Mouse (Mus musculus): ENCODE measurements around the gene Rufy4. TPM values are rescaled to one million over a fixed set of nuclear protein-coding genes. Genes with fewer than 3 reads are reported as not detected.

Gene Rufy4
- 1.4 and 2.0 TPM in 2 replicates for total RNA-seq (2014; fragmentation: Nextera tagmentation)
- 0.30 TPM in 1 of 2 replicates, not detected in the other for total RNA-seq (2017)

- ATAC-seq (replicated peaks; ENCODE audit: poor library complexity, severe bottlenecking): peak; percentile 86
These were observed at the start of gene Rufy4 for GRCm38 (mm10) chr1:74124991-74125552. Gene Rufy4 (plus strand): TSS chr1:74125541.

- no peak for ATAC-seq (replicated peaks; ENCODE audit: poor library complexity, severe bottlenecking)
These were observed 49.1 kb upstream of the Rufy4 start for GRCm38 (mm10) chr1:74076230-74076629.

- ATAC-seq (replicated peaks; ENCODE audit: poor library complexity, severe bottlenecking): peak; percentile 77
These were observed 48.0 kb upstream of the Rufy4 start for GRCm38 (mm10) chr1:74077353-74077752.

GRCm38 (mm10) chr1:74081573-74081989 lies 43.8 kb upstream of the Rufy4 start:
- no peak for ATAC-seq (replicated peaks; ENCODE audit: poor library complexity, severe bottlenecking)

GRCm38 (mm10) chr1:74082841-74083463 lies 42.4 kb upstream of the Rufy4 start:
- peak; percentile 71 for ATAC-seq (replicated peaks; ENCODE audit: poor library complexity, severe bottlenecking)

- ATAC-seq (replicated peaks; ENCODE audit: poor library complexity, severe bottlenecking): no peak
These were observed 41.2 kb upstream of the Rufy4 start for GRCm38 (mm10) chr1:74084065-74084705.

GRCm38 (mm10) chr1:74084752-74085151 lies 40.6 kb upstream of the Rufy4 start:
- no peak for ATAC-seq (replicated peaks; ENCODE audit: poor library complexity, severe bottlenecking)

GRCm38 (mm10) chr1:74085566-74085965 lies 39.8 kb upstream of the Rufy4 start:
- ATAC-seq (replicated peaks; ENCODE audit: poor library complexity, severe bottlenecking): no peak

- no peak for ATAC-seq (replicated peaks; ENCODE audit: poor library complexity, severe bottlenecking)
These were observed 36.8 kb upstream of the Rufy4 start for GRCm38 (mm10) chr1:74088569-74088968.

GRCm38 (mm10) chr1:74090329-74090728 lies 35.0 kb upstream of the Rufy4 start:
- ATAC-seq (replicated peaks; ENCODE audit: poor library complexity, severe bottlenecking): no peak

- ATAC-seq (replicated peaks; ENCODE audit: poor library complexity, severe bottlenecking): no peak
These were observed 34.2 kb upstream of the Rufy4 start for GRCm38 (mm10) chr1:74091138-74091537.

- ATAC-seq (replicated peaks; ENCODE audit: poor library complexity, severe bottlenecking): no peak
These were observed 33.6 kb upstream of the Rufy4 start for GRCm38 (mm10) chr1:74091611-74092224.

- ATAC-seq (replicated peaks; ENCODE audit: poor library complexity, severe bottlenecking): no peak
These were observed 33.1 kb upstream of the Rufy4 start for GRCm38 (mm10) chr1:74092242-74092641.

- ATAC-seq (replicated peaks; ENCODE audit: poor library complexity, severe bottlenecking): no peak
These were observed 31.9 kb upstream of the Rufy4 start for GRCm38 (mm10) chr1:74093447-74093846.

- peak; percentile 87 for ATAC-seq (replicated peaks; ENCODE audit: poor library complexity, severe bottlenecking)
These were observed 30.7 kb upstream of the Rufy4 start for GRCm38 (mm10) chr1:74094497-74095270.

GRCm38 (mm10) chr1:74095296-74095695 lies 30.0 kb upstream of the Rufy4 start:
- no peak for ATAC-seq (replicated peaks; ENCODE audit: poor library complexity, severe bottlenecking)

- ATAC-seq (replicated peaks; ENCODE audit: poor library complexity, severe bottlenecking): no peak
These were observed 29.6 kb upstream of the Rufy4 start for GRCm38 (mm10) chr1:74095728-74096127.

- ATAC-seq (replicated peaks; ENCODE audit: poor library complexity, severe bottlenecking): peak; percentile 50
These were observed 27.0 kb upstream of the Rufy4 start for GRCm38 (mm10) chr1:74098004-74099000.

- ATAC-seq (replicated peaks; ENCODE audit: poor library complexity, severe bottlenecking): no peak
These were observed 26.3 kb upstream of the Rufy4 start for GRCm38 (mm10) chr1:74099001-74099435.

All from granulocyte monocyte progenitor cell, adult 5-6 weeks (primary cell).